Mouse (Mus musculus): ENCODE data around the gene Gm45021. TPM values are rescaled to one million over a fixed set of nuclear protein-coding genes. Genes with fewer than 3 reads are reported as not detected.
"Not testable (repeated sequence)": the region's sequence is repeated elsewhere in the genome, so short reads cannot be mapped to it uniquely, and the experiment has no call there.

The Gm45021 gene
- polyA plus RNA-seq, 1 experiment from 2014 or later, result not detected

GRCm38 (mm10) chr6:48597233-48597625 lies 7.8 kb downstream of the Gm45021 start:
- peaks cover 51% of the 10 kb centered on the region for H3K36me3 ChIP-seq
- no peak overlapping the region for H3K4me2 ChIP-seq (replicated peaks)
- H3K4me3 ChIP-seq, result no peak overlapping the region; the same call in 1 of the 2 replicates
- no peak for ATAC-seq (ENCODE audit: low FRiP score, low read depth)
- H3K27ac ChIP-seq, result no peak overlapping the region
- H3K4me1 ChIP-seq, result peaks cover 24% of the 10 kb centered on the region
- H3K9me3 ChIP-seq, result peaks cover 24% of the 10 kb centered on the region
- 96% methylated on average over 27 of the region's 27 CpGs for WGBS
- H3K27me3 ChIP-seq, result no peaks in the 10 kb centered on the region
- H3K9ac ChIP-seq, result no peak overlapping the region

GRCm38 (mm10) chr6:48600594-48600993 lies 11.2 kb downstream of the Gm45021 start:
- no peak overlapping the region for H3K9ac ChIP-seq
- H3K9me3 ChIP-seq, result peaks cover 24% of the 10 kb centered on the region
- H3K4me2 ChIP-seq (replicated peaks), result no peak overlapping the region
- no peak overlapping the region for H3K27ac ChIP-seq
- WGBS, result 78% methylated on average over 1 of the region's 1 CpGs
- H3K36me3 ChIP-seq, result peaks cover 46% of the 10 kb centered on the region
- H3K4me1 ChIP-seq, result peaks cover 17% of the 10 kb centered on the region
- H3K27me3 ChIP-seq, result no peaks in the 10 kb centered on the region
- H3K4me3 ChIP-seq, result no peak overlapping the region
- no peak for ATAC-seq (ENCODE audit: low FRiP score, low read depth)

- H3K9ac ChIP-seq, result peak within 1 kb of the TSS; percentile 82
- H3K27ac ChIP-seq, result peak within 1 kb of the TSS; percentile 65
- H3K4me2 ChIP-seq (replicated peaks), result peak within 1 kb of the TSS; percentile 94
- H3K4me1 ChIP-seq, result peaks cover 17% of the 10 kb centered on the region
- H3K36me3 ChIP-seq, result peaks cover 38% of the 10 kb centered on the region
- peaks cover 16% of the 10 kb centered on the region for H3K9me3 ChIP-seq
- peak within 1 kb of the TSS; percentile 77 for H3K4me3 ChIP-seq
- H3K27me3 ChIP-seq, result no peaks in the 10 kb centered on the region
- WGBS, result 5% methylated on average over 42 of the region's 42 CpGs
- ATAC-seq (ENCODE audit: low FRiP score, low read depth), result peak; percentile 98
These were observed 12.1 kb downstream of the Gm45021 start, which contains the start of gene Zfp775 for GRCm38 (mm10) chr6:48601271-48602079. Gene Zfp775 (plus strand): TSS chr6:48602063.

- H3K27me3 ChIP-seq, result no peaks in the 10 kb centered on the region
- H3K4me2 ChIP-seq (replicated peaks), result peak overlapping the region; percentile 94
- peaks cover 8% of the 10 kb centered on the region for H3K9me3 ChIP-seq
- WGBS, result 1% methylated on average over 28 of the region's 28 CpGs
- H3K36me3 ChIP-seq, result peaks cover 30% of the 10 kb centered on the region
- peak overlapping the region; percentile 77 for H3K4me3 ChIP-seq
- H3K9ac ChIP-seq, result peak overlapping the region; percentile 82
- H3K27ac ChIP-seq, result peak overlapping the region; percentile 58
- H3K4me1 ChIP-seq, result peaks cover 17% of the 10 kb centered on the region
- peak; percentile 83 for ATAC-seq (ENCODE audit: low FRiP score, low read depth)
These were observed 12.8 kb downstream of the Gm45021 start for GRCm38 (mm10) chr6:48602080-48602741.

GRCm38 (mm10) chr6:48608124-48608523 lies 18.7 kb downstream of the Gm45021 start:
- H3K4me3 ChIP-seq, result no peak overlapping the region
- peaks cover under 1% of the 10 kb centered on the region; the same call in 1 of the 2 replicates for H3K4me1 ChIP-seq
- no peak overlapping the region for H3K27ac ChIP-seq
- H3K36me3 ChIP-seq, result peaks cover 2% of the 10 kb centered on the region
- ATAC-seq (ENCODE audit: low FRiP score, low read depth), result no peak
- H3K9me3 ChIP-seq, result no peaks in the 10 kb centered on the region
- WGBS, result 56% methylated on average over 2 of the region's 2 CpGs
- H3K4me2 ChIP-seq (replicated peaks), result no peak overlapping the region
- no peak overlapping the region for H3K9ac ChIP-seq
- H3K27me3 ChIP-seq, result no peaks in the 10 kb centered on the region

GRCm38 (mm10) chr6:48609512-48609911 lies 20.1 kb downstream of the Gm45021 start:
- Histone ChIP-seq H3K27me3 (no peaks in the 10 kb centered on the region), H3K4me1 (no peaks in the 10 kb centered on the region), H3K36me3 (peaks cover 15% of the 10 kb centered on the region), H3K9ac (no peak overlapping the region), H3K4me2 (replicated peaks) (no peak overlapping the region), H3K4me3 (no peak overlapping the region), H3K9me3 (no peaks in the 10 kb centered on the region), H3K27ac (no peak overlapping the region)
- WGBS, result 73% methylated on average over 7 of the region's 7 CpGs
- ATAC-seq (ENCODE audit: low FRiP score, low read depth), result peak; percentile 40

GRCm38 (mm10) chr6:48610657-48611056 lies 21.2 kb downstream of the Gm45021 start:
- Histone ChIP-seq H3K27ac (no peak overlapping the region), H3K9ac (no peak overlapping the region), H3K27me3 (no peaks in the 10 kb centered on the region), H3K4me3 (no peak overlapping the region), H3K36me3 (peaks cover 24% of the 10 kb centered on the region), H3K9me3 (no peaks in the 10 kb centered on the region), H3K4me1 (no peaks in the 10 kb centered on the region), H3K4me2 (replicated peaks) (no peak overlapping the region)
- ATAC-seq (ENCODE audit: low FRiP score, low read depth), result no peak
- WGBS, result 94% methylated on average over 3 of the region's 3 CpGs

GRCm38 (mm10) chr6:48613464-48613863 lies 24.1 kb downstream of the Gm45021 start:
- H3K27me3 ChIP-seq, result no peaks in the 10 kb centered on the region
- H3K4me3 ChIP-seq, result no peak overlapping the region
- H3K9ac ChIP-seq, result no peak overlapping the region
- H3K36me3 ChIP-seq, result peaks cover 27% of the 10 kb centered on the region
- no peaks in the 10 kb centered on the region for H3K4me1 ChIP-seq
- H3K27ac ChIP-seq, result no peak overlapping the region
- H3K9me3 ChIP-seq, result no peaks in the 10 kb centered on the region
- 81% methylated on average over 4 of the region's 4 CpGs for WGBS
- no peak for ATAC-seq (ENCODE audit: low FRiP score, low read depth)
- no peak overlapping the region for H3K4me2 ChIP-seq (replicated peaks)

- Histone ChIP-seq H3K9me3 (no peaks in the 10 kb centered on the region), H3K9ac (no peak overlapping the region), H3K27ac (no peak overlapping the region), H3K4me3 (no peak overlapping the region), H3K27me3 (no peaks in the 10 kb centered on the region), H3K4me1 (no peaks in the 10 kb centered on the region), H3K4me2 (replicated peaks) (no peak overlapping the region), H3K36me3 (peaks cover 37% of the 10 kb centered on the region)
- WGBS, result 92% methylated on average over 5 of the region's 5 CpGs
- no peak for ATAC-seq (ENCODE audit: low FRiP score, low read depth)
These were observed 25.3 kb downstream of the Gm45021 start for GRCm38 (mm10) chr6:48614756-48615155.

GRCm38 (mm10) chr6:48620031-48620430 lies 30.6 kb downstream of the Gm45021 start:
- Histone ChIP-seq H3K4me2 (replicated peaks) (no peak overlapping the region), H3K27ac (no peak overlapping the region), H3K4me3 (no peak overlapping the region), H3K36me3 (peaks cover 41% of the 10 kb centered on the region), H3K27me3 (peaks cover under 1% of the 10 kb centered on the region; the same call in 1 of the 2 replicates), H3K4me1 (no peaks in the 10 kb centered on the region), H3K9ac (no peak overlapping the region), H3K9me3 (no peaks in the 10 kb centered on the region)
- no peak for ATAC-seq (ENCODE audit: low FRiP score, low read depth)
- 93% methylated on average over 30 of the region's 30 CpGs for WGBS

GRCm38 (mm10) chr6:48622186-48622843 lies 32.9 kb downstream of the Gm45021 start:
- not testable (repeated sequence) for H3K4me3 ChIP-seq; H3K4me2 ChIP-seq (replicated peaks); H3K27ac ChIP-seq; H3K4me1 ChIP-seq; ATAC-seq (ENCODE audit: low FRiP score, low read depth); H3K9me3 ChIP-seq; H3K9ac ChIP-seq
- 89% methylated on average over 8 of the region's 8 CpGs for WGBS
- peaks cover 34% of the 10 kb centered on the region for H3K36me3 ChIP-seq
- H3K27me3 ChIP-seq, result peaks cover 23% of the 10 kb centered on the region

- WGBS, result 44% methylated on average over 1 of the region's 1 CpGs
These were observed 34.0 kb downstream of the Gm45021 start for GRCm38 (mm10) chr6:48623460-48623859.

More at GRCm38 (mm10) chr6:48623460-48623859, 34.0 kb downstream of the Gm45021 start:
- H3K4me2 ChIP-seq (replicated peaks), result no peak overlapping the region
- H3K9ac ChIP-seq, result no peak overlapping the region
- H3K36me3 ChIP-seq, result peaks cover 34% of the 10 kb centered on the region
- no peak for ATAC-seq (ENCODE audit: low FRiP score, low read depth)
- peaks cover 34% of the 10 kb centered on the region for H3K27me3 ChIP-seq
- no peaks in the 10 kb centered on the region for H3K9me3 ChIP-seq
- no peak overlapping the region for H3K4me3 ChIP-seq
- peaks cover 12% of the 10 kb centered on the region for H3K4me1 ChIP-seq
- no peak overlapping the region for H3K27ac ChIP-seq
